16 mouse cellular contexts compared by ENCODE assay signal in the genomic region with DNA sequence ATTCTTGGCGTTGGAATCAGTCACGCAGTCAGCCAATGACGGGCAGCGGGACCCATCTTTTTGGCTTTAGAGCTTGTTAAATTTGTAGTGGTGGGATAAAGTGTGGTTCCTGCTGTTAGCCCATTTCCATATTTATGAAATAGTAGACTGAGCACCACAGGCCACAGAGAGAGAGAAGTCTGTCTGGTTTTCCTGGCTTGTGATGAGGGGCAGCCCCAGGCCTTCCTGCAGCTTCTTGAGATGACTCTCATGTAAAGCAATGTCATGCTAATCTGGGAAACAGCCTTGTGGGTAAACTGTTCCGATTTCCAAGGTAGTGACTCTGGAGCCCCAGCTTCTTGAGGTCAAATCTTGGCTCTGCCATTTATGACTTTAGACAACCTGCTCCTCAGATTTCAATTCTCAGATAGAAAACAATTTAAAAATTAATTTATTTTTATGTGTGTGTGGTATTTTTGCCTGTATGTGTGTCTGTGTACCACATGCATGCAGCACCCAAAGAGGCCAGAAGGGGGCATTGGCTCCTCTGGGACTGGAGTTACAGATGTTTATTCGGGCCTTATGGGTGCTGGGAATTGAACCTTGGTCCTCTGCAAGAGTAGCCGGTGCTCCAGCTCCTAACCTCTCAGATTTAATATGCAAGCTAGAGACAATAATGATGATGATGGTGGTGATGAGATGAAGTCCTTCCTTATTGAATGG.
"Had no signal": no experiment of that assay in that cellular context is flagged by ENCODE, and none has a peak within 500 bp of the region (broad histone marks: within the 10 kb centered on the region; RNA-seq: fewer than 3 reads in every experiment).

No protein-coding gene starts in this region.

- ATAC-seq: intestine, postnatal 0 days had no signal

- H3K4me1 ChIP-seq: limb, embryonic 12.5 days; midbrain, embryonic 12.5 days had no signal

- H3K4me2 ChIP-seq: limb, embryonic 12.5 days; midbrain, embryonic 12.5 days; neural tube, embryonic 15.5 days had no signal

- H3K9me3 ChIP-seq: limb, embryonic 12.5 days; midbrain, embryonic 12.5 days; neural tube, embryonic 15.5 days had no signal

- DNase-seq: kidney, adult 9 months; kidney, postnatal 10 days; kidney, postnatal 4 days; liver; lung, adult 2 months; lung, postnatal 14 days; right cerebral cortex, adult 18-20 months; right cerebral cortex, postnatal 25 days; thymus, adult 2 months; thymus, postnatal 25 days had no signal

- H3K9ac ChIP-seq: limb, embryonic 12.5 days; liver, embryonic 14.5 days; midbrain, embryonic 12.5 days; neural tube, embryonic 15.5 days had no signal

- H3K36me3 ChIP-seq: limb, embryonic 12.5 days; midbrain, embryonic 12.5 days; neural tube, embryonic 15.5 days had no signal

- H3K27me3 ChIP-seq: limb, embryonic 12.5 days; midbrain, embryonic 12.5 days; neural tube, embryonic 15.5 days had no signal

- H3K27ac ChIP-seq: limb, embryonic 12.5 days; liver, embryonic 14.5 days; midbrain, embryonic 12.5 days; neural tube, embryonic 15.5 days had no signal

- H3K4me3 ChIP-seq: limb, embryonic 12.5 days; midbrain, embryonic 12.5 days; myocyte; neural tube, embryonic 15.5 days had no signal
